Mouse (Mus musculus) spleen, adult 2 months (tissue): ENCODE measurements around the gene Cpne1.

ENCODE experiments used
- CTCF ChIP-seq: fragments of 200-500 bp; IDR thresholded peaks from 2 replicates; pipeline ENCODE4 v1.5.1; 2011; ENCODE audit warnings: mild to moderate bottlenecking, inconsistent platforms; ENCODE audit not compliant: insufficient read depth, insufficient read length, insufficient replicate concordance; ENCODE audit errors: extremely low read depth
- POLR2A ChIP-seq: fragments of 200-500 bp; IDR thresholded peaks from 2 replicates; pipeline ENCODE4 v1.6.1; 2011; ENCODE audit warnings: low read depth, low read length, inconsistent platforms

GRCm38 (mm10) chr2:156042903-156043302 lies 68.9 kb downstream of the Cpne1 start:
- TF ChIP-seq CTCF (no peak), POLR2A (no peak)
